Mouse (Mus musculus) leukemia stem cell, adult 10-12 weeks (primary cell): ENCODE measurements around the gene Zfyve26. TPM values are rescaled to one million over a fixed set of nuclear protein-coding genes. Genes with fewer than 3 reads are reported as not detected.

Experiments used
- polyA plus RNA-seq: library from polyadenylated mRNA; stranded (reverse); fragments of >175 nt; gene quantifications from 2 replicates; pipeline ENCODE4 v1.2.3, GENCODE M21; 2012; ENCODE audit warnings: low replicate concordance

The Zfyve26 gene
- 2.6 and 10.1 TPM in 2 replicates for polyA plus RNA-seq

GRCm38 (mm10) chr12:79296126-79296816 lies at the start of gene Zfyve26:
Gene Zfyve26, minus strand, starts transcription at chr12:79296304.

DNA sequence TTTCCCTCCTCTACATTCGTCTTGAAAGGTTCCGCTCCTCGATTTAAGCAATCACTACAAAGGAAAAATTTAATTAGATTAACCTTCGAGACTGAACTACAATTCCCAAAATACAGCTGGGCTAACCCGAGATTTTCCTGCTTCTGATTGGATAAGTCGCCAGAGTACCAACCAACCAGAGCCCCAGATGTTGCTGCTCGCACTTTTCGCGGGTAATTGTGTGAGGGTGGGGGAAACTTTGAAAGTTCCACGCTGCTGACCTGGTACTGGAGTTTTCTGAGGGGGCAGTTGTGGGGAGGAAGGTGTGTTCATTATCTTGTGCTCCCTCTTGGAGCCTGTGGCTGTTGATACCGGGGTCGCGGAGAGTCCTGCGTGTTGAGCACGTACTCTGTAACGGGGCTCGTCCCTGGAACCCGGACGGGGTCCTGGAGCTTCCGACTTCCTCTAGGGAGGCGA lies 1.0 kb upstream of the Zfyve26 start, which contains the start of gene Rad51b:
TSS of gene Rad51b (plus strand) at position 162 of the 456 bp plus-strand sequence.

GRCm38 (mm10) chr12:79208703-79209464 lies 87.2 kb downstream of the Zfyve26 start, which contains the start of gene Rdh12:
Gene Rdh12, plus strand, starts transcription at chr12:79208914.

GRCm38 (mm10) chr12:79192193-79192592 lies 103.9 kb downstream of the Zfyve26 start, which contains the start of gene Rdh11:
Gene Rdh11, minus strand, starts transcription at chr12:79192293.

Other genes starting within 250 kb of the Zfyve26 start
- 2.7 and 9.8 TPM in 2 replicates for gene Pigh, start 206.7 kb downstream of the Zfyve26 start, polyA plus RNA-seq
- gene Arg2, start 165.5 kb downstream of the Zfyve26 start, polyA plus RNA-seq, result 0.24 TPM in 1 of 2 replicates, not detected in the other
- gene Vti1b, start 123.6 kb downstream of the Zfyve26 start, polyA plus RNA-seq, result 39.5 and 39.8 TPM in 2 replicates
- gene Rdh11, start 104.0 kb downstream of the Zfyve26 start, polyA plus RNA-seq, result 0.63 and 1.5 TPM in 2 replicates
- 0.15 and 0.40 TPM in 2 replicates for gene Rdh12, start 87.4 kb downstream of the Zfyve26 start, polyA plus RNA-seq
- 0.43 and 0.55 TPM in 2 replicates for gene Rad51b, start 978 bp upstream of the Zfyve26 start, polyA plus RNA-seq